Mouse (Mus musculus) cerebellum, postnatal 4 days (tissue): ENCODE results near the gene Bri3bp.

Experiments used
- DNase-seq, 2 experiments: peaks; one replicate each; pipeline ENCODE4 v3.0.0; 2022; ENCODE audit warnings: low spot score in 2 of 2, mixed read lengths in 1 of 2

The Bri3bp gene

GRCm38 (mm10) chr5:125449306-125449705 lies 7.9 kb downstream of the Bri3bp start:
- DNase-seq = no peak

GRCm38 (mm10) chr5:125452573-125452972 lies 11.2 kb downstream of the Bri3bp start:
- DNase-seq = no peak

- no peak for DNase-seq
Observed at GRCm38 (mm10) chr5:125456100-125456499, 14.7 kb downstream of the Bri3bp start.

- no peak for DNase-seq
Observed at GRCm38 (mm10) chr5:125457538-125457937, 16.2 kb downstream of the Bri3bp start.

- no peak for DNase-seq
Observed at GRCm38 (mm10) chr5:125460574-125460973, 19.2 kb downstream of the Bri3bp start.

GRCm38 (mm10) chr5:125461868-125462445 lies 20.6 kb downstream of the Bri3bp start:
- DNase-seq = no peak

- DNase-seq = no peak
Observed at GRCm38 (mm10) chr5:125465192-125465591, 23.8 kb downstream of the Bri3bp start.

- peak; percentile 93 for DNase-seq
Observed at GRCm38 (mm10) chr5:125465701-125466106, 24.3 kb downstream of the Bri3bp start.

- no peak for DNase-seq
Observed at GRCm38 (mm10) chr5:125466483-125466882, 25.1 kb downstream of the Bri3bp start.

- no peak for DNase-seq
Observed at GRCm38 (mm10) chr5:125467261-125467660, 25.9 kb downstream of the Bri3bp start.

GRCm38 (mm10) chr5:125470713-125471112 lies 29.3 kb downstream of the Bri3bp start:
- no peak for DNase-seq

- DNase-seq = no peak
Observed at GRCm38 (mm10) chr5:125472796-125473475, 31.6 kb downstream of the Bri3bp start.

GRCm38 (mm10) chr5:125475030-125475429 lies 33.7 kb downstream of the Bri3bp start:
- no peak for DNase-seq

GRCm38 (mm10) chr5:125475601-125476285 lies 34.4 kb downstream of the Bri3bp start, which contains the start of gene Aacs:
Aacs (plus strand) TSS chr5:125475814.
- DNase-seq = peak; percentile 94 to 97

- peak in 1 of 2 experiments; percentile 42 for DNase-seq
Observed at GRCm38 (mm10) chr5:125476286-125476625, 34.9 kb downstream of the Bri3bp start.

- DNase-seq = no peak
Observed at GRCm38 (mm10) chr5:125476799-125477198, 35.4 kb downstream of the Bri3bp start.

- DNase-seq = no peak
Observed at GRCm38 (mm10) chr5:125477533-125477932, 36.2 kb downstream of the Bri3bp start.

GRCm38 (mm10) chr5:125478037-125478436 lies 36.7 kb downstream of the Bri3bp start:
- no peak for DNase-seq

GRCm38 (mm10) chr5:125479376-125479775 lies 38.0 kb downstream of the Bri3bp start:
- DNase-seq = no peak

- no peak for DNase-seq
Observed at GRCm38 (mm10) chr5:125480434-125481231, 39.3 kb downstream of the Bri3bp start.

GRCm38 (mm10) chr5:125482474-125482873 lies 41.1 kb downstream of the Bri3bp start:
- DNase-seq = no peak
